Mouse (Mus musculus) liver, postnatal 0 days (tissue): ENCODE results near the gene Dek.

Experiments used
- CTCF ChIP-seq: sonication (generic); IDR thresholded peaks from 2 replicates; pipeline ENCODE4 v1.5.1; 2016; ENCODE audit warnings: antibody characterized with exemption, low read depth
- EP300 ChIP-seq: IDR thresholded peaks from 2 replicates; pipeline ENCODE4 v1.6.1; 2016; ENCODE audit warnings: antibody characterized with exemption, low read depth, mild to moderate bottlenecking

- TF ChIP-seq CTCF (peak; percentile 26; the same call in 1 of the 2 replicates), EP300 (peak; percentile 78)
Measured at GRCm38 (mm10) chr13:47112924-47113323, 6.9 kb upstream of the Dek start.
